Mouse (Mus musculus) hindbrain, embryonic 15.5 days (tissue): ENCODE measurements around the gene Cpeb2. TPM values are rescaled to one million over a fixed set of nuclear protein-coding genes. Genes with fewer than 3 reads are reported as not detected.
A peak's percentile ranks its signal among the peaks of the same experiment; 100 is the strongest.

Source experiments
- ATAC-seq: fragments of 200-750 bp; cut with Nextera tagmentation; 2 replicates; pipeline ENCODE4 v1.8.0; 2017; ENCODE audit warnings: low read depth, moderate number of reproducible peaks, moderate TSS enrichment; ENCODE audit not compliant: low FRiP score
- H3K27ac ChIP-seq: fragments of 300-500 bp; sonication (generic); replicated peaks from 2 replicates; pipeline ENCODE4 v1.5.1; 2015; ENCODE audit warnings: mild to moderate bottlenecking, inconsistent platforms
- H3K27me3 ChIP-seq: fragments of 300-500 bp; sonication (generic); 2 replicates; pipeline ENCODE4 v1.6.1; 2015; ENCODE audit warnings: control low read depth, inconsistent platforms
- H3K36me3 ChIP-seq: fragments of 300-500 bp; sonication (generic); 2 replicates; pipeline ENCODE4 v1.6.1; 2015; ENCODE audit warnings: control low read depth, inconsistent platforms
- H3K4me1 ChIP-seq: fragments of 300-500 bp; sonication (generic); replicated peaks from 2 replicates; pipeline ENCODE4 v1.6.1; 2015; ENCODE audit warnings: control low read depth, inconsistent platforms
- H3K4me2 ChIP-seq: fragments of 300-500 bp; sonication (generic); 2 replicates; pipeline ENCODE4 v1.6.1; 2015; ENCODE audit warnings: moderate library complexity, mild to moderate bottlenecking, inconsistent platforms
- H3K4me3 ChIP-seq: fragments of 300-500 bp; sonication (generic); 2 replicates; pipeline ENCODE4 v1.5.1; 2015; ENCODE audit warnings: mild to moderate bottlenecking, inconsistent platforms
- H3K9ac ChIP-seq: fragments of 300-500 bp; sonication (generic); 2 replicates; pipeline ENCODE4 v1.6.1; 2015; ENCODE audit warnings: inconsistent platforms
- H3K9me3 ChIP-seq: fragments of 300-500 bp; sonication (generic); 2 replicates; pipeline ENCODE4 v1.6.1; 2016; ENCODE audit warnings: control low read depth, inconsistent platforms
- WGBS: fragments of 180-500 bp; shearing (Covaris S2); methylation state at CpG from one replicate; pipeline ENCODE4 v1.1.7; 2015; 5-methylcytosine and 5-hydroxymethylcytosine counted together
- polyA plus RNA-seq: library from polyadenylated mRNA; unstranded; fragments of >200 nt; fragmentation: Nextera tagmentation; extraction: Ambion mirVana; gene quantifications from 2 replicates; pipeline ENCODE4 v1.2.1, GENCODE M21; 2015

Cpeb2 gene
- polyA plus RNA-seq, 1 experiment from 2014 or later, result 15.8 TPM

DNA sequence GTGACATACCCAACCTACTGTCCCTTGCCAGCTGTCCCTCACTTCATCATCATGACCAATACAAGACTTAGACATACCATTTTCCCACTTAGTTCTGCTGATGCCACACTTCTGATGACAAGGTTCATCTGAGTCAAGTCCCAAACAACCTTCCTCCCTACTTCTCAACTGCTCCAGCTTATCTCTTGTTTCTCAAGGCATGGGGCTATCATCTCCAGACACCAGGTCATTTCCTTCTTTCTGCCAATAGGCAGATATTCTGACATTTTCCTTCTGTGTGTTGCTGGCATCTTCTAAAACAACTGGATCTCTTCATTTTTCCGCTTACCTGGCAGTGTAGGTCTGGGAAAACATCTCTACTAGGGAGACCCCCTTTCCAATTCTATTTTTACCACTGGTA is 104.2 kb downstream of the Cpeb2 start:
- Histone ChIP-seq H3K4me3 (no peak overlapping the region), H3K27me3 (no peaks in the 10 kb centered on the region), H3K36me3 (no peaks in the 10 kb centered on the region), H3K4me1 (no peaks in the 10 kb centered on the region), H3K9me3 (no peaks in the 10 kb centered on the region), H3K27ac (no peak overlapping the region), H3K9ac (no peak overlapping the region), H3K4me2 (no peak overlapping the region)
- ATAC-seq, result no peak
- 95% methylated on average over 1 of the region's 1 CpGs for WGBS

DNA sequence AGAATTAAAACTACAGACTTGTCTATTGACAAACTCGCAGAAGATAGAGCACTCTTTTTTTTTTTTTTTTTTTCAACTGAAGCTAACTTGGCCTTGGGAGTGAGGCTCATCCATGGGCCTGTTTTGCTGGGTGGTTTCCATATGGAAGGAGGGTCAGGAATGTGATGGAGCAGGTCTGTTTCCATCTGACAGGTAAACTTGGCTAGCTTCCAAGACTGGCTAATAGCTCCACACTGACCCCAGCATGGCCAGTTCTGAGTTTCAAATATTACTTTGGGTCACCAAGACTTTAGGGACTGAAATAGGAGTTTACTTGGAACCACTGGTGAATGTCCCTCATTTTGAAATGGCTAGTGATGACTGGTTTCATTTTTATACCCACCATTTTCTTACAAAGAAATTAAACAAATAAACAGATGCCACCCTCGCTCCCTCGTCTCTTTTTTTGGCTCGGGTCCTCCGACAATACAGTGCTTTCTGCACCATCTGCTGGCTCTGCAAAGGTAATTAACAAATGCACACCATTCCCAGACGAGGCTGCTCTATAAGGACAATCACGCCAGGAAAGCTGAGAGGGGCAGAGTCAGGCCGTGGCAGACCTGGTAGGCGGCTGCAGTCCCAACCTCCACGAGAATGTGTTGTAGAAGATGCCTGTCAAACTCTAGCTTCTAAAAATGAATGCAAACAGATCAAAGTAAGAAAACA is 106.0 kb downstream of the Cpeb2 start:
- Histone ChIP-seq H3K4me2 (no peak overlapping the region), H3K36me3 (no peaks in the 10 kb centered on the region)

More for the DNA sequence above, 106.0 kb downstream of the Cpeb2 start:
- H3K27ac ChIP-seq, result peak overlapping the region; percentile 42
- H3K4me3 ChIP-seq, result no peak overlapping the region
- H3K4me1 ChIP-seq, result no peaks in the 10 kb centered on the region
- ATAC-seq, result peak; percentile 82
- WGBS, result 30% methylated on average over 10 of the region's 10 CpGs
- no peak overlapping the region for H3K9ac ChIP-seq
- H3K9me3 ChIP-seq, result no peaks in the 10 kb centered on the region
- no peaks in the 10 kb centered on the region for H3K27me3 ChIP-seq
